Mouse (Mus musculus): ENCODE measurements around the gene Pi4k2a. TPM values are rescaled to one million over a fixed set of nuclear protein-coding genes. Genes with fewer than 3 reads are reported as not detected.
A peak's percentile ranks its signal among the peaks of the same experiment; 100 is the strongest.

Pi4k2a gene
- polyA plus RNA-seq, 1 experiment, result 51.4 TPM

DNA sequence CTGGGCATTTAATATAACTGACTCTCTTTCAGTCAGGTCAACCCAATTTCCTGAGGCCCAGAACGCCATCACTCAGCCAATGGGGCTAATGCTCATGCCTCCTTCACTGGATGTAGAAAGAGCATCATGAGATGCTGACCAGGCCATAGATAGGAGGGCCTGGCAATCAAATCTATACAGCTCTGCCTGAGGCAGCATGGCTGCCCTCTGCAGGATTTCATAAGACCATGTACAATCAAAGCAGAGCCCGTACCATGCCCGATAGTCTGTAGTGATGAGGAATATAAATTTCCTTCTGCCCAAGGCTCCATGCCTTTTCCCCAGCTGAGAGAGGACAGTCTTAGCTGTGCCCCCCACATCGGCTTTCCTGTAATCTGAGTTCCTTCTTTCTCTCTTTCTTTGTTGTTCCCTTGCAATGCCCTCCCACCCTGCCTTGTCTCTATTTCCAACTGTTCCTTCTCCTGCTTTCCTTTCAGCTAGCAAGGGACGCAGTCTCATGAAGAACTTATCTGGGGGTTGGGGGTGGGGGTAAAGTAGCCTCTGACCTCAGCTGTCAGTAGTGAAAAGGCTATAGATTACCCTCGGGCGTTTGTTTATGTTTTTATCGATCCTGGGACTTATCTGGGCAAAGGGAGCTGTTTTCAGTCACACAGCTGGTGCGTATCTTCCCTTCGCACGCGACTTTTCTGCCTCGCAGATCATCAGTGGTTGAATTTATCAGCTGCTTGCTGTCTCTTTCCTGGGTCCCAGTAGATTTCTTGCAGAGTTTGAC is 68.2 kb downstream of the Pi4k2a start:
- no peak for DNase-seq (ENCODE audit: extremely low spot score in 1 of 2, low spot score in 1 of 2)

DNA sequence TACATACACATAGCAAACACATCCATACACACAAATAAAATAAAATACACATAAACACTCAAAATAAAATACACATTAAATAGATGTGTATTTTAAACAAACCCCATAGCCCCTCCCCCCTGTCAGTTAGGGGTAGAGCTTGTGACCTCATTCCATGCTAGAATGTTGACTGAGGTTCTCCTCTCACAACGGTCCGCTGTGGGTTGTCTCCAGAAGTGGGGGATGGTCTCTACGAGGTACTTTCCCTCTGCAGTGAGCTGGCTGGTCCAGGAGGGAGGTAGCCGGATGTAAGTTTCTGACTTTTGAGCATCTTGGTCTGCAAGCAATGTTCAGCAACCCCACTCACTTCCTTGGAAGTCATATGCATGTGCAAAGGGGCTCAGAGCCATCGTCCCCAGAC is 73.5 kb downstream of the Pi4k2a start, which contains the start of gene Zfyve27:
Zfyve27 (plus strand) TSS at position 188 of the 400 bp plus-strand sequence.
- DNase-seq (ENCODE audit: extremely low spot score in 1 of 2, low spot score in 1 of 2), result no peak

DNA sequence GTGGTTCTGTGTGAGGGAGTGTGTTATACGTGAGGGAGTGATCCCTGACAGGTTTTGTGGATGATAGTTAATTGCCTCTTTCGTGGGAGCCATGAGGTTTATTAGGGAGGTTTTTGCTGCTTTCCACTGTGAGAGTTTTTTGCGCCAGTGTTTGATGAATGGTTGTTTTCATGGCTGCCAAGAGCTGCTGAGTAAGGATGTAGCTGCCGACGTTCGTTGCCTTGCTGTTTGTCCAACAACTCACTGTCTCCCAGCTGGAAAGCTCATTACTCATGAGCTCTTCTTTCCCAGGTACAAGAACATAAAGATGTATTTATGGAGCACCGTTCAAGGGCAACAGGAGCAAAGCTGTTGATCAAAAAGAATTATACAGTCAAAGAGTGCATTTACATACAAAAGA is 73.9 kb downstream of the Pi4k2a start:
- no peak for DNase-seq (ENCODE audit: extremely low spot score in 1 of 2, low spot score in 1 of 2)

DNA sequence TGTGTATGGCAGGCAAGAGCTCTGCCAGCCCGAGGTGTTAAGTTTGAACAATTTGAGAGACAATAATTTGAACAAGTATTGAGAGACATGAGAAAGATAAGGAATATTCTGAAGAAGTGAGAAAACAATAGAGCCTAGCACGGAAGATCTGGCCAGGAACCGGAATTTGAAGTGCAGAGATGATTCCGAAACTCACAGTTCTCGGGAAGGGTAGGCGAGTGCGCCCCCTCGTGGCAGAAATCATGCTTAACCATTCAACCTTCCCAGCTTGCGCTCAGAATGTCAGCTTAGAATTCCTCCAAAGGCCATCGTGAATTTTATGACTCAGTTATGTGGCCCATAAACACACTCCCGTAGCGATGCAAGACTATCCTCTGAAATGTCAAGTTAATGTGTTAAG is 75.9 kb downstream of the Pi4k2a start:
- peak; percentile 58 to 95 for DNase-seq (ENCODE audit: extremely low spot score in 1 of 2, low spot score in 1 of 2)

DNA sequence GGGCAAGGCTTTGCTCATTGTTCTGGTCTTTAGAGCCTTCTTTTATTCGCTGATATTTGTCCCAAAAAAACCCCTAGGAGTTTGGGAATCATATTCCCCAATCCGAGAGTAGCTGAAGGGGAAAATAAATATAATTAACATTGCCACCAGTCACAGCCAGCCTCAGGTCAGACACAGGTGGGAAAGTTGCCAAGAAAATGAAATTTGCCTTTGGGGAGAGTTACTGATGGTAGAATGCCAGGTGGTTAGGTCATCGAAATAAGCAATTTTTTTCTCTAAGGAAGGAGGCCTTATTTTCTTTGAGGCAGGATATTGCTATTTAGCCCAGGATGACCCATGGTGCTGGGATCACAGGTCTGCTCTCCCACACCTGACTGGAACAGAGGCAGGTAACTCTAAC is 76.5 kb downstream of the Pi4k2a start:
- DNase-seq (ENCODE audit: extremely low spot score in 1 of 2, low spot score in 1 of 2), result no peak

DNA sequence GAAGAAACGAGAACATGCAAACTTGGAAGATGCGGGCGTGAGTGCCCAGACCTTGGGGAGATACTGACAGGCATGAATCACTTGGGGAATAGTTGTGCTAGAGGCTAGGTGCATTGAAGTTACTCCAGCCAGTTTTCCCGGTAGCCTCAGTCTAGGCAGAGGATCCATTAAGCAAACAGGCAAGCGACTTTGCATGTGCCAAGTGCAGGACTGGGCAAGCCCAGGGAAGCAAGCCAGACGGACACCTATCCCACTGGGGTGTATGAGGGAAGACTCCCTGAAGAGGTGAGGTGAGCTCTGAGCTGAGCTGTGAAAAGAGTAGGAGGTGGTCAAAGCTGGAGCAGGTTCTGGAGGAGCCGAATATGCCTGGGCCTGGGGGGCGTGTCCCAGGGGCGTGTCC is 77.2 kb downstream of the Pi4k2a start:
- DNase-seq (ENCODE audit: extremely low spot score in 1 of 2, low spot score in 1 of 2), result no peak

DNA sequence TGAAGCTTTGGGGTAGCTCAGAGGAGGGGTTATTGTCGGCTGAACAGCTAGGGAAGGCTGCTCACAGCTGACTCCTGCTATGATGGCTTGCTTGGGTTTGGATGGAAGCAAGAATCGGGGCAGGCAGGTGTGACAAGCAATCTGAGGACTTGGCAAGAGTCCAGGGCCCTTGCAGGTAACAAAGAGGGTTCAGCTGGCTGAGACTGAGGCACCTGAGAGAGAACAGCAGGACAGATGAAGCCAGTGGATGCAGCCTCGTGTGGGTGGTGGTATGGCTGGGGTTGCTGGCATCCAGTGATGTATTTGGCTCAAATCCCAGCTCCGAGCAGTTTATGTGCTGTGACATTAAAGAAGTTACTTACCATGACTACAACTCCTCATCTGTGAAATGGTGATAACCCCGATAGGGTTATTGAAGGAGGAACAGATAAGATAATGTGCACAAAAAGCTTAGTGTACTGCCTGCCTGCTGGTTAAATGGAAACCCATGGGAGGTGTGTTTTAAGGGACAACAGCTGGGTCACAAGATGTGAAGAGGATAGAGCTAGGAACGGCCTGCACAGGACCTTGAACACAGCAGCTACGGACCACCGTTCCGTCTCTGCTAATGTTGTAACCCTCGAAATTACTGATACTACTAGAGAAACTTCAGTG is 79.2 kb downstream of the Pi4k2a start:
- no peak for DNase-seq (ENCODE audit: extremely low spot score in 1 of 2, low spot score in 1 of 2)

DNA sequence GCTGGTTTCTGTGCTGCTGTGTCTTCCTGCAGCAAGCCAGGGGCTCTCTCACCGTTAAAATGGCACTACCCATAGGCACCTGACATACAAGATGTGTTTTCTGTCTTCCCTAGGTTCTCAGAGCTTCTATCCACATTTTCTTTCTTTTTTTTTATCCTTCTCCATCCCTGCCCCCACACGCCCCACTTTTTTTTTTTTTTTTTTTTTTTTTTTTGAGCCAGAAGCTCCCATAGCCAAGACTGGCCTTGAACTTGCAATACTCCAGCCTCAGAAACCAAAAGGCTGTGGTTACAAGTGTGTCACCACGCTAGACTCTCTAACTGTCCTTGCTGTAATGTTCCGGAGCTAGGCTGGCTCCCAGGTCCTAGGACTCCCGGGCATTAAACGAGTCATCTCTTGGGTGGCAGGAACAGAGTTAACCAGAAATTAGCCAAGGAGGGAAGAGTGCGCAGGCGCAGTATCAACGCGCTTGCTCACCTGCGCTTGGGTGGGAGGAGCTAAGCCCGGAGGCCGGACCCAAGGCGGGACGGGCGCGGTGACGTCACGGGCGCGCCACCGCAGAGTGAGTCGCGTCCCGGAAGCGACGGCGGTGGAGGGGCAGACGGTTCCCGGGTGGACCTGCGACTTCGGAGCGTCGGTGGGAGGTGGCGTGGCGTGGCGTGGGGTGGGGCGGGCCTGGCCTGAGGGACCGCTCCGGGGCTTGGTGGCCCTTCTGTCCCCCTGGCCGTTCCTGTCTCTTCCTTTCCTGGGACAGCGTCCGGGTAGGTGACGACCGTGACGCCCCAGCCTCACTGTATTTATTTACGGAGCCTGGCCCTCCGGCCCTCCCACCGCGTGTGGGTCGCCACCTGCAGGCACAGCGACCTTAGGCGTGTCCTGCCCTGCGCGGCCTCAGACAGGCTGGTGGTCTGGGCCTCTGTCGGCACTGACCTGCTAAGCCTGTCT is 80.0 kb downstream of the Pi4k2a start:
- peak; percentile 90 to 95 for DNase-seq (ENCODE audit: extremely low spot score in 1 of 2, low spot score in 1 of 2)

Other genes with a start within 250 kb of the Pi4k2a start
- gene Frat2, start 242.3 kb upstream of the Pi4k2a start, polyA plus RNA-seq (2012; rRNA removed), result 7.5 and 8.3 TPM in 2 replicates
- gene Rrp12, start 194.3 kb upstream of the Pi4k2a start, polyA plus RNA-seq (2012; rRNA removed), result 17.0 and 19.0 TPM in 2 replicates
- gene Pgam1, start 178.5 kb upstream of the Pi4k2a start, polyA plus RNA-seq (2012; rRNA removed), result 727 and 788 TPM in 2 replicates
- 25.1 and 28.0 TPM in 2 replicates for gene Exosc1, start 157.0 kb upstream of the Pi4k2a start, polyA plus RNA-seq (2012; rRNA removed)
- 65.3 and 66.1 TPM in 2 replicates for gene Zdhhc16, start 157.0 kb upstream of the Pi4k2a start, polyA plus RNA-seq (2012; rRNA removed)
- gene Mms19, start 109.3 kb upstream of the Pi4k2a start, polyA plus RNA-seq (2012; rRNA removed), result 56.3 and 61.7 TPM in 2 replicates
- gene Ubtd1, start 108.7 kb upstream of the Pi4k2a start, polyA plus RNA-seq (2012; rRNA removed), result 21.6 and 21.9 TPM in 2 replicates
- 0.16 and 0.55 TPM in 2 replicates for gene Ankrd2, start 54.5 kb upstream of the Pi4k2a start, polyA plus RNA-seq (2012; rRNA removed)
- 1.5 and 2.0 TPM in 2 replicates for gene Hoga1, start 44.9 kb upstream of the Pi4k2a start, polyA plus RNA-seq (2012; rRNA removed)
- 0.08 and 0.14 TPM in 2 replicates for gene 4933411K16Rik, start 38.2 kb upstream of the Pi4k2a start, polyA plus RNA-seq (2012; rRNA removed)
- gene Morn4, start 4.1 kb upstream of the Pi4k2a start, polyA plus RNA-seq (2012; rRNA removed), result 87.9 and 94.1 TPM in 2 replicates
- 31.3 and 38.3 TPM in 2 replicates for gene Avpi1, start 38.6 kb downstream of the Pi4k2a start, polyA plus RNA-seq (2012; rRNA removed)
- 14.4 and 17.2 TPM in 2 replicates for gene Marveld1, start 56.9 kb downstream of the Pi4k2a start, polyA plus RNA-seq (2012; rRNA removed)
- gene Zfyve27, start 73.5 kb downstream of the Pi4k2a start, polyA plus RNA-seq (2012; rRNA removed), result 99.8 and 113 TPM in 2 replicates
- 3.6 and 5.9 TPM in 2 replicates for gene Sfrp5, start 111.8 kb downstream of the Pi4k2a start, polyA plus RNA-seq (2012; rRNA removed)
- 98.3 and 99.6 TPM in 2 replicates for gene Golga7b, start 157.1 kb downstream of the Pi4k2a start, polyA plus RNA-seq (2012; rRNA removed)